Mouse (Mus musculus): ENCODE results near the gene Fndc11. TPM values are rescaled to one million over a fixed set of nuclear protein-coding genes. Genes with fewer than 3 reads are reported as not detected.

Fndc11 gene
- polyA plus RNA-seq, 3 experiments from 2014 or later = 0.34 to 1.6 (median 0.53) TPM

Other genes with a start within 250 kb of the Fndc11 start
- under 1 TPM in 2 of 3 experiments, not detected in 1; 0.78 to 0.93 TPM for gene Col20a1, start 233.5 kb upstream of the Fndc11 start, polyA plus RNA-seq (2017; shearing (Covaris generic))
- gene Chrna4, start 176.5 kb upstream of the Fndc11 start, polyA plus RNA-seq (2017; shearing (Covaris generic)) = not detected
- gene Kcnq2, start 84.7 kb upstream of the Fndc11 start, polyA plus RNA-seq (2017; shearing (Covaris generic)) = under 1 TPM in 1 of 3 experiments, not detected in 2; 0.19 TPM
- gene Eef1a2, start 63.0 kb upstream of the Fndc11 start, polyA plus RNA-seq (2017; shearing (Covaris generic)) = not detected
- gene Ppdpf, start 32.8 kb upstream of the Fndc11 start, polyA plus RNA-seq (2017; shearing (Covaris generic)) = 100 to 1,000 TPM; 128 to 152 (median 146) TPM
- under 1 TPM in 1 of 3 experiments, not detected in 2; 0.09 TPM for gene Ptk6, start 17.2 kb upstream of the Fndc11 start, polyA plus RNA-seq (2017; shearing (Covaris generic))
- under 1 TPM in 2 of 3 experiments, not detected in 1; 0.19 to 0.35 TPM for gene Srms, start 6.8 kb upstream of the Fndc11 start, polyA plus RNA-seq (2017; shearing (Covaris generic))
- gene Helz2, start 22.0 kb downstream of the Fndc11 start, polyA plus RNA-seq (2017; shearing (Covaris generic)) = 10 to 100 TPM; 15.5 to 19.9 (median 17.9) TPM
- 10 to 100 TPM in 2 of 3 experiments, 1 to 10 TPM in 1; 9.1 to 12.8 (median 11.0) TPM for gene Gmeb2, start 68.0 kb downstream of the Fndc11 start, polyA plus RNA-seq (2017; shearing (Covaris generic))
- gene Stmn3, start 94.5 kb downstream of the Fndc11 start, polyA plus RNA-seq (2017; shearing (Covaris generic)) = not detected
- gene Rtel1, start 99.7 kb downstream of the Fndc11 start, polyA plus RNA-seq (2017; shearing (Covaris generic)) = 10 to 100 TPM; 31.4 to 34.5 (median 32.2) TPM
- gene Zgpat, start 144.9 kb downstream of the Fndc11 start, polyA plus RNA-seq (2017; shearing (Covaris generic)) = 10 to 100 TPM; 18.5 to 21.8 (median 20.9) TPM
- gene Arfrp1, start 145.4 kb downstream of the Fndc11 start, polyA plus RNA-seq (2017; shearing (Covaris generic)) = 10 to 100 TPM; 60.4 to 69.3 (median 60.4) TPM
- gene Lime1, start 160.1 kb downstream of the Fndc11 start, polyA plus RNA-seq (2017; shearing (Covaris generic)) = 100 to 1,000 TPM; 340 to 573 (median 348) TPM
- 1 to 10 TPM; 3.6 to 4.3 (median 3.7) TPM for gene Zbtb46, start 239.4 kb downstream of the Fndc11 start, polyA plus RNA-seq (2017; shearing (Covaris generic))

Measured in inflammation-experienced regulatory T-cells, adult 6 months (primary cell).